In the genomic region with DNA sequence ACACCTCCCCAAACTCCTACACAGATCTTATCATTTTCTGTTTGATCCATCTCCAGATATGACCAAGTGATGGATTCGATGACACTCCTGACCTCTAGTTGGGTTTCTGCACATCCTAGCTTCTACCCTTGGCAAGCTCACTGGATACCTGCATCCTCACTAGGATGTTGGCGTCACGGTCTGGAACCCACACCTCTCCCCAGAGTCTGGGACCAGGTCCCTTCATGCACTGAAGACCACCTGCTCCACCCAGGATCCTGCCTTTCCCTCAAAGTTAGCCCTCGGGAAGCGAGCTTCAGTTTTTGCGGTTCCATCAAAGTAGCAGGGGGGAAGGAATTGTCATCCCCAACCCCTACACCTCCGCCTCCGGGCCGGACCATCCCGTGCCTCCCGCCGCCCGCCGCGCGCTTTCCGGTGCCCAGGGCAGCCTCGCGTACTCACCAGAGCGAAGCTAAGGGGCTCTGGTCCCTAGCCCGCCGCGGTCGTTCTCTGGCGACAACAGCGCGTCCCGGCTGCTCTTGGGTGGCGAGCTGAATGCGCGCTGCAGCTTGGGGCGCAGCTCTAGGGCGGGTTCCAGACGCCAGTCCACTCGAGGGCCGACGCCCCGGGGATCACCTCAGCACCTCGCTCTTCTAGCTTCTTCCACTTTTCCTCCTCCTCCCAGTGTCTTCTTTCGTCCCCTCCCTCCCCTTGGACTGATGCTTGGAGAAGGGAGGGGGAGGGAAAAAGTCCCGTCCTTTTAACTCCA, we compare ENCODE assay signal across 8 mouse cellular contexts. TPM values are rescaled to one million over a fixed set of nuclear protein-coding genes. Genes with fewer than 3 reads are reported as not detected.
A peak's percentile ranks its signal among the peaks of the same experiment; 100 is the strongest.
DNase-seq lines count a peak whose midpoint lies in the region; ATAC-seq lines count a peak whose summit lies in the region.

A gene (minus strand): TSS at position 671 of the 748 bp plus-strand sequence.

- DNase-seq in frontal cortex, postnatal 25 days (ENCODE audit: low spot score in 2 of 2): no peak
- DNase-seq in right cerebral cortex, adult 18-20 months: peak; percentile 28
- DNase-seq in right cerebral cortex, postnatal 10 days (ENCODE audit: low spot score in 2 of 2): no peak
- DNase-seq in midbrain, embryonic 14.5 days: peak; percentile 71
- DNase-seq in T-cell, adult 2 months (ENCODE audit: low spot score): no peak
- DNase-seq in layer of hippocampus, adult 9-11 months: no peak

- peak within 1 kb of the TSS; percentile 54 for H3K9ac ChIP-seq in hindbrain, embryonic 15.5 days
- peak within 1 kb of the TSS; percentile 52 for H3K9ac ChIP-seq in midbrain, embryonic 14.5 days (replicated peaks; ENCODE audit: low read length)

- peaks cover 4% of the 10 kb centered on the region; the same call in 1 of the 2 replicates for H3K4me1 ChIP-seq in hindbrain, embryonic 15.5 days (replicated peaks)
- peaks cover 9% of the 10 kb centered on the region for H3K4me1 ChIP-seq in midbrain, embryonic 14.5 days (ENCODE audit: control insufficient read depth, insufficient read depth, low read length)

- 5% methylated on average over 40 of the region's 41 CpGs for WGBS in hindbrain, embryonic 15.5 days
- 5% methylated on average over 41 of the region's 41 CpGs for WGBS in midbrain, embryonic 14.5 days

- no peak within 1 kb of the TSS for H3K27ac ChIP-seq in hindbrain, embryonic 15.5 days (replicated peaks)
- H3K27ac ChIP-seq in midbrain, embryonic 14.5 days (replicated peaks; ENCODE audit: low read depth, low read length): no peak within 1 kb of the TSS

- peak within 1 kb of the TSS; percentile 48 for H3K4me3 ChIP-seq in hindbrain, embryonic 15.5 days
- peak within 1 kb of the TSS; percentile 47 for H3K4me3 ChIP-seq in midbrain, embryonic 14.5 days (replicated peaks; ENCODE audit: low read depth, low read length)

- H3K27me3 ChIP-seq in hindbrain, embryonic 15.5 days: 0 out of 2 replicates have a peak, but pooled peaks cover 6% of the 10 kb centered on the region
- H3K27me3 ChIP-seq in midbrain, embryonic 14.5 days (ENCODE audit: control insufficient read depth, insufficient read depth, low read length): peaks cover 8% of the 10 kb centered on the region; the same call in 1 of the 2 replicates

- peak; percentile 71 for ATAC-seq in frontal cortex, adult (ENCODE audit: low TSS enrichment)
- peak; percentile 84 for ATAC-seq in hindbrain, embryonic 15.5 days (ENCODE audit: low FRiP score, low read depth)
- ATAC-seq in midbrain, embryonic 14.5 days (ENCODE audit: low FRiP score, low TSS enrichment): peak; percentile 71

- H3K4me2 ChIP-seq in hindbrain, embryonic 15.5 days: peak within 1 kb of the TSS; percentile 98
- H3K4me2 ChIP-seq in midbrain, embryonic 14.5 days (ENCODE audit: low read length): peak within 1 kb of the TSS; percentile 90

- H3K9me3 ChIP-seq in hindbrain, embryonic 15.5 days: no peaks in the 10 kb centered on the region
- H3K9me3 ChIP-seq in midbrain, embryonic 14.5 days (ENCODE audit: control insufficient read depth, low read length): no peaks in the 10 kb centered on the region

- H3K36me3 ChIP-seq in hindbrain, embryonic 15.5 days: no peaks in the 10 kb centered on the region
- H3K36me3 ChIP-seq in midbrain, embryonic 14.5 days (ENCODE audit: control insufficient read depth, insufficient read depth, low read length): no peaks in the 10 kb centered on the region

RNA-seq across cellular contexts. Expression of the gene that starts here (rescaled TPM):
- 0.55 and 0.62 TPM in 2 replicates for polyA plus RNA-seq in hindbrain, embryonic 15.5 days (2015; fragmentation: Nextera tagmentation; extraction: Ambion mirVana)
- polyA plus RNA-seq in midbrain, embryonic 14.5 days (2014; fragmentation: Nextera tagmentation; extraction: Ambion mirVana): 0.24 and 0.38 TPM in 2 replicates

Comparison
In these comparisons a context has a peak if more than half of its experiments do, and no peak if none do; other contexts are left out.
1. Peak in ATAC-seq, H3K4me3 ChIP-seq, H3K9ac ChIP-seq and H3K4me2 ChIP-seq in hindbrain, embryonic 15.5 days; RNA of the gene not detected or under 1 TPM.
2. Peak in DNase-seq, ATAC-seq, H3K4me3 ChIP-seq, H3K9ac ChIP-seq and H3K4me2 ChIP-seq in midbrain, embryonic 14.5 days; RNA of the gene not detected or under 1 TPM.